Comparison of ENCODE assay signal across 9 mouse cellular contexts in the genomic region with DNA sequence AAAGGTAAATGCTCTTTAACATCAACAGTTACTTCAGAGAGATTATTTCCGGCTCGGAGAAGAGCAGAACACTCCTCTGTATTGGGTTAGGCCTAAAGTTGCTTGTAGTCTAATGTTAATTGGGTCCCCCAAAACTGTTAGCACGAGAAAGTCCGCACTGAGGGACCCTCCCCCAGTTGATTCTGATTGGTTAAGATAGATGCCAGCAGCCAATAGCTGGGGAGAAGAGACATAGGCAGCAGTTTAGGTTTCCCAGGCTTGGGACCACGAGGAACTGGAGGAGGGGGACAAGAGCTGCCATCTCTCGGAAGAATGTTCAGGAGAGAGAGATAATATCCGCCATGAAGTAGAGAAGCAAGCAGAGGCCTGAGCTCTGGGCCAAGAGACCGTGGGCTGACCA. TPM values are rescaled to one million over a fixed set of nuclear protein-coding genes. Genes with fewer than 3 reads are reported as not detected.
DNase-seq lines count a peak whose midpoint lies in the region; ATAC-seq lines count a peak whose summit lies in the region.
"Had no signal": no experiment of that assay in that cellular context is flagged by ENCODE, and none has a peak within 500 bp of the region (broad histone marks: within the 10 kb centered on the region; RNA-seq: fewer than 3 reads in every experiment).

No protein-coding gene starts in this region.

- H3K27me3 ChIP-seq in forebrain, embryonic 10.5 days (ENCODE audit: poor library complexity, severe bottlenecking): no peaks in the 10 kb centered on the region
- H3K27me3 ChIP-seq in limb, embryonic 12.5 days: no peaks in the 10 kb centered on the region
- no peaks in the 10 kb centered on the region for H3K27me3 ChIP-seq in stomach, embryonic 14.5 days (ENCODE audit: control insufficient read depth, insufficient read depth, low read length)

- H3K36me3 ChIP-seq in forebrain, embryonic 10.5 days (replicated peaks): no peaks in the 10 kb centered on the region
- H3K36me3 ChIP-seq in limb, embryonic 12.5 days: no peaks in the 10 kb centered on the region
- H3K36me3 ChIP-seq in stomach, embryonic 14.5 days (ENCODE audit: control insufficient read depth, insufficient read depth, low read length): no peaks in the 10 kb centered on the region

- DNase-seq in heart, adult 11 months: peak; percentile 94
- no peak for DNase-seq in heart, postnatal 10 days
- DNase-seq in CD4-positive, CD25-positive, alpha-beta regulatory T cell, adult 2 months (ENCODE audit: low read depth, low spot score): peak; percentile 12
- peak; percentile 21 for DNase-seq in forebrain, embryonic 10.5 days (ENCODE audit: extremely low spot score, low spot score)
- no peak for DNase-seq in adrenal gland, adult 18-20 months (ENCODE audit: low spot score in 2 of 2)
- DNase-seq in spleen, adult 12 weeks (ENCODE audit: low spot score): no peak

- H3K4me1 ChIP-seq in forebrain, embryonic 10.5 days: peaks cover 8% of the 10 kb centered on the region
- peaks cover 9% of the 10 kb centered on the region for H3K4me1 ChIP-seq in limb, embryonic 12.5 days (replicated peaks)
- no peaks in the 10 kb centered on the region for H3K4me1 ChIP-seq in stomach, embryonic 14.5 days (ENCODE audit: control insufficient read depth, insufficient read depth, low read length)

- intact Hi-C loops in heart, postnatal 10 days (cut with DNase I): no loop called here

- peak overlapping the region; percentile 16 for H3K4me3 ChIP-seq in forebrain, embryonic 10.5 days
- H3K4me3 ChIP-seq in limb, embryonic 12.5 days (replicated peaks): no peak overlapping the region
- no peak overlapping the region for H3K4me3 ChIP-seq in stomach, embryonic 14.5 days (ENCODE audit: low read depth, low read length)

- peak overlapping the region; percentile 38 for H3K4me2 ChIP-seq in limb, embryonic 12.5 days
- peak overlapping the region; percentile 30 for H3K4me2 ChIP-seq in stomach, embryonic 14.5 days (replicated peaks; ENCODE audit: low read depth, low read length)

- no peak overlapping the region for H3K9ac ChIP-seq in limb, embryonic 12.5 days (replicated peaks)
- H3K9ac ChIP-seq in stomach, embryonic 14.5 days (replicated peaks; ENCODE audit: low read depth, low read length): no peak overlapping the region

- H3K9me3 ChIP-seq in forebrain, embryonic 10.5 days: no peaks in the 10 kb centered on the region; the same call in 1 of the 2 replicates
- H3K9me3 ChIP-seq in limb, embryonic 12.5 days: no peaks in the 10 kb centered on the region
- H3K9me3 ChIP-seq in stomach, embryonic 14.5 days (ENCODE audit: control insufficient read depth, low read depth, low read length): no peaks in the 10 kb centered on the region

- no peak for ATAC-seq in limb, embryonic 12.5 days (ENCODE audit: insufficient number of reproducible peaks, insufficient read depth, low FRiP score, low TSS enrichment, low read depth)
- peak; percentile 46; the same call in 1 of the 2 replicates for ATAC-seq in stomach, embryonic 14.5 days (ENCODE audit: insufficient number of reproducible peaks, insufficient read depth, low FRiP score, low read depth)

- H3K27ac ChIP-seq in forebrain, embryonic 10.5 days: no peak overlapping the region
- H3K27ac ChIP-seq in limb, embryonic 12.5 days: no peak overlapping the region
- H3K27ac ChIP-seq in stomach, embryonic 14.5 days (ENCODE audit: low read length): no peak overlapping the region
- H3K27ac ChIP-seq: kidney, postnatal 0 days had no signal

- WGBS in forebrain, embryonic 10.5 days: 45% methylated on average over 8 of the region's 8 CpGs
- WGBS in limb, embryonic 12.5 days: 35% methylated on average over 8 of the region's 8 CpGs
- WGBS in stomach, embryonic 14.5 days: 35% methylated on average over 8 of the region's 8 CpGs

RNA-seq across cellular contexts. Expression of gene Noct, which starts 28.5 kb away (rescaled TPM):
- total RNA-seq in heart, postnatal 10 days (2021): 10 to 100 TPM; 28.9 to 75.4 TPM
- polyA plus RNA-seq in forebrain, embryonic 10.5 days (2016; fragmentation: Nextera tagmentation; extraction: Ambion mirVana): 11.2 and 11.3 TPM in 2 replicates
- 14.8 and 15.4 TPM in 2 replicates for polyA plus RNA-seq in limb, embryonic 12.5 days (2016; fragmentation: Nextera tagmentation; extraction: Ambion mirVana)
- 8.3 and 11.6 TPM in 2 replicates for polyA plus RNA-seq in stomach, embryonic 14.5 days (2014; fragmentation: Nextera tagmentation; extraction: Ambion mirVana)
- 10 to 100 TPM; 34.1 to 55.2 TPM for total RNA-seq in adrenal gland, adult 18-20 months (2021)

Comparison
In these comparisons a context has a peak if more than half of its experiments do, and no peak if none do; other contexts are left out.
1. DNase-seq: peak in heart, adult 11 months (single experiment), CD4-positive, CD25-positive, alpha-beta regulatory T cell, adult 2 months (single experiment) and forebrain, embryonic 10.5 days (single experiment); none in heart, postnatal 10 days (0 of 2), adrenal gland, adult 18-20 months (0 of 2) and spleen, adult 12 weeks (single experiment).